Mouse (Mus musculus): ENCODE data around the gene Rnps1.

Gene Rnps1

GRCm38 (mm10) chr17:24469910-24470602, 55.7 kb downstream of the Rnps1 start, which contains the start of the genes E4f1 and Pgp:
E4f1 (minus strand) TSS chr17:24470313.
Pgp (plus strand) TSS chr17:24470392.
- peak; percentile 100 for DNase-seq (ENCODE audit: low spot score in 2 of 2)

DNA sequence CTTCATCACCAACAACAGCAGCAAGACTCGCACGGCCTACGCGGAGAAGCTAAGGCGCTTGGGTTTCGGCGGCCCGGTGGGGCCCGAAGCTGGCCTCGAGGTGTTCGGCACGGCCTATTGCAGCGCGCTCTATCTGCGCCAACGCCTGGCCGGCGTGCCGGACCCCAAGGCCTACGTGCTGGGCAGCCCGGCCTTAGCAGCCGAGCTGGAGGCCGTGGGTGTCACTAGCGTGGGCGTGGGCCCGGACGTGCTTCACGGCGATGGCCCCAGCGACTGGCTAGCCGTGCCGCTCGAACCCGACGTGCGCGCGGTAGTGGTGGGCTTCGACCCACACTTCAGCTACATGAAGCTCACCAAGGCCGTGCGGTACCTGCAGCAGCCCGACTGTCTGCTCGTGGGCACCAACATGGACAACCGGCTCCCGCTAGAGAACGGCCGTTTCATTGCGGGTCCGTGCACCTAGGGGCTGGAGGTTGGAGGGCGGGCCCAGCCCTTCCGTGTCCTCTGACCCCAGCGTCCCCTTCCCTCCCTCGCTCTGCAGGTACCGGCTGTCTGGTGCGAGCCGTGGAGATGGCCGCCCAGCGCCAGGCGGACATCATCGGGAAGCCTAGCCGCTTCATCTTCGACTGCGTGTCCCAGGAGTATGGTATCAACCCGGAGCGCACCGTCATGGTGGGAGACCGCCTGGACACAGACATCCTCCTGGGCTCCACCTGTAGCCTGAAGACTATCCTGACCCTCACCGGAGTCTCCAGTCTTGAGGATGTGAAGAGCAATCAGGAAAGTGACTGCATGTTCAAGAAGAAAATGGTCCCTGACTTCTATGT, 56.5 kb downstream of the Rnps1 start:
- DNase-seq (ENCODE audit: low spot score in 2 of 2), result peak; percentile 61 to 70

DNA sequence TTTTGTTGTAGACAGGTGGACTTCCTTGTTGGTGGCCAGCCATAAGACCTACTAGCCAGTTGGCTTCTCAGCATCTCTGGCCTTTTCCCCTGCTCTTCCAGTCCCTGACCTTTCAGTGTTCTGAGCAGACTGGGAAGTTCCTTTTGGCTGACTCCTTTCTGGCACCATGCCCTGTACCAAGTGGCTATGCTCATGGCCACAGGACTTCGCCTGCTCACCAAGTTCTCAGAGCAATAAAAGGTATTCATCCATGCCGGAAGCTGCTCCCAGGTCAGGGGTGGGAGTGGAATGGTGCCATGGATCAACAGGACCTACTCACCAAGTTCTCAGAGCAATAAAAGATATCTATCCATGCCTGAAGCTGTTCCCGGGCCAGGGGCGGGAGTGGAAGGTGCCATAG, 58.1 kb downstream of the Rnps1 start:
- DNase-seq (ENCODE audit: low spot score in 2 of 2), result peak; percentile 63 to 64

- DNase-seq (ENCODE audit: low spot score in 2 of 2), result no peak
Measured at GRCm38 (mm10) chr17:24473612-24474275, 59.4 kb downstream of the Rnps1 start, which contains the start of gene Bricd5. Bricd5 (plus strand) TSS chr17:24473884.

DNA sequence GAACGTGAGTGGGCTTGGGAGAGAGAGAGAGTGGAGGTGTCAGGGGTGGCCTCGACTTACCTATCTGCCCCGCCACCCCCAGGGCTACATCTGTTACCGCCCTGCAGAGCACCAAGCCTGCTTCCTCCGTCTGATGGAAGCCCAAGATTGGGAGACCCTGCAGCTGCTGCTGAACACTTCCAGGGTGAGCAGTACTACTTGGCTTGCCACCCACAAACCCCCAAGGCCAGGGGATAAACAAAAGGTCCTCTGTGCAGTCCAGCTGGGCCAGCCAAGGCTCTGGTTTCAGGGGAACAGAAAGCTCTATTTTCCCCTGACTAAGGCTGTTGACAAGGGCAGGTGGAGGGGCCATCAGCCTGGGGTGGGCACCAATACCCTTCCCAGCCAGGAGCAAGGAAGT, 60.2 kb downstream of the Rnps1 start:
- peak; percentile 80 to 86 for DNase-seq (ENCODE audit: low spot score in 2 of 2)

All from right cerebral cortex, postnatal 10 days (tissue).